Comparison of ENCODE assay signal across 16 mouse cellular contexts in genomic region chr17:52062096-52062665, GRCm38 (mm10).
DNase-seq lines count a peak whose midpoint lies in the region; ATAC-seq and TF ChIP-seq lines count a peak whose summit lies in the region.
"Had no signal": no experiment of that assay in that cellular context is flagged by ENCODE, and none has a peak within 500 bp of the region (broad histone marks: within the 10 kb centered on the region; RNA-seq: fewer than 3 reads in every experiment).

No protein-coding gene starts in this region.

- H3K27me3 ChIP-seq in thymus, adult 2 months (ENCODE audit: control insufficient read depth, insufficient read depth, low read length): no peaks in the 10 kb centered on the region
- H3K27me3 ChIP-seq: forebrain, embryonic 12.5 days; heart, embryonic 12.5 days had no signal

- ATAC-seq in inflammation-experienced regulatory T-cells, adult 6 months: peak; percentile 39
- ATAC-seq in neutrophil, adult 5-6 weeks (ENCODE audit: extremely low read depth, insufficient number of reproducible peaks, low FRiP score, poor library complexity, severe bottlenecking): peak; percentile 29; the same call in 1 of the 2 replicates
- ATAC-seq: hindbrain, postnatal 0 days; liver, postnatal 0 days had no signal

- TF ChIP-seq CTCF in thymus, adult 2 months (IDR thresholded peaks at IDR 0.05; ENCODE audit: borderline replicate concordance, control insufficient read depth, extremely low read depth, insufficient read depth, low read length, poor library complexity): no peak

- DNase-seq in thymus, adult 2 months: peak; percentile 30
- DNase-seq in thymus, adult 18-20 months: no peak
- DNase-seq in cerebellum, adult 9-11 months: no peak
- DNase-seq in left cerebral cortex, adult 8-10 months (ENCODE audit: low spot score in 2 of 2): no peak
- DNase-seq in spleen, postnatal 14 days (ENCODE audit: low spot score in 2 of 2): no peak
- DNase-seq: cerebellum, adult 18-20 months; heart, postnatal 4 days; layer of hippocampus, postnatal 36 days; left cerebral cortex, postnatal 4 days; liver, postnatal 0 days; midbrain, embryonic 14.5 days had no signal

- H3K27ac ChIP-seq in thymus, adult 2 months (ENCODE audit: control insufficient read depth, insufficient read depth, low read length): peak overlapping the region; percentile 80
- H3K27ac ChIP-seq: forebrain, embryonic 12.5 days; hindbrain, postnatal 0 days had no signal

- H3K36me3 ChIP-seq in thymus, adult 2 months (ENCODE audit: control insufficient read depth, insufficient read depth, low read length): no peaks in the 10 kb centered on the region
- H3K36me3 ChIP-seq: forebrain, embryonic 12.5 days; heart, embryonic 12.5 days had no signal

- peak overlapping the region; percentile 32 for H3K4me3 ChIP-seq in thymus, adult 2 months (ENCODE audit: control insufficient read depth, insufficient read depth, low read length)
- H3K4me3 ChIP-seq: forebrain, embryonic 12.5 days; heart, embryonic 12.5 days had no signal

- peaks cover 14% of the 10 kb centered on the region for H3K4me1 ChIP-seq in thymus, adult 2 months (replicated peaks; ENCODE audit: control insufficient read depth, insufficient read depth, low read length)
- H3K4me1 ChIP-seq: forebrain, embryonic 12.5 days; heart, embryonic 12.5 days had no signal

- TF ChIP-seq POLR2A in thymus, adult 2 months (IDR thresholded peaks at IDR 0.05; ENCODE audit: control insufficient read depth, extremely low read depth, insufficient read depth, low read length, poor library complexity): no peak

- WGBS in thymus, adult 2 months: 30% methylated on average over 11 of the region's 11 CpGs
